Mouse (Mus musculus): ENCODE measurements at regions not wholly inside any gene's neighbourhood (a gene's known extent, or its start where the extent isn't known, plus 50 kb on each side); places are given as distances from the start of the nearest gene placed in this dataset.

DNA sequence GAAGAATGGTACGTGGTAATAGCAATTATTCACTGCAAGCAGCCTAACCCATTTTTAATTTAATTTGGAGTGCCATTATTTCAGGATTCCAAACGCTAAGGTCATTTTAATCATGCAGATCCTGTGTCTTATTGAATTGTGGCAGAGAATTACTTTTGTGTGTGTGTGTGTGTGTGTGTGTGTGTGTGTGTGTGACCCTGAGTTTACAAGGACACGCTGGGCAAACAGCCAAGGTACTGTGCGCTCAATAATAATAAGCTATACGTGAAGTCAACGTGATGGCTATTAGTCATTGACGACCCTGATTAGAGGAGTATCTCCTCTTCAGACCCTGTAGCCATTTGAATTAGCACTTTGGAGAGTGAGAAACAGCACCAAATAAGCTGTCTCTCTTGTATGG is 144.1 kb downstream of the Klf7 start:
- WGBS = 75% methylated on average over 7 of the region's 7 CpGs
- Histone ChIP-seq H3K9me3 (replicated peaks; ENCODE audit: control insufficient read depth, low read length) (no peaks in the 10 kb centered on the region), H3K27ac (ENCODE audit: low read length) (no peak overlapping the region), H3K4me2 (ENCODE audit: low read depth, low read length) (no peak overlapping the region), H3K4me3 (ENCODE audit: low read length) (no peak overlapping the region), H3K27me3 (ENCODE audit: control insufficient read depth, insufficient read depth, low read length) (no peaks in the 10 kb centered on the region), H3K9ac (ENCODE audit: low read length) (no peak overlapping the region), H3K4me1 (ENCODE audit: control insufficient read depth, insufficient read depth, low read length) (peaks cover 5% of the 10 kb centered on the region; the same call in 1 of the 2 replicates), H3K36me3 (ENCODE audit: control insufficient read depth, insufficient read depth) (no peaks in the 10 kb centered on the region)
- no peak for ATAC-seq (replicated peaks; ENCODE audit: extremely low read depth, insufficient read depth, low FRiP score)

DNA sequence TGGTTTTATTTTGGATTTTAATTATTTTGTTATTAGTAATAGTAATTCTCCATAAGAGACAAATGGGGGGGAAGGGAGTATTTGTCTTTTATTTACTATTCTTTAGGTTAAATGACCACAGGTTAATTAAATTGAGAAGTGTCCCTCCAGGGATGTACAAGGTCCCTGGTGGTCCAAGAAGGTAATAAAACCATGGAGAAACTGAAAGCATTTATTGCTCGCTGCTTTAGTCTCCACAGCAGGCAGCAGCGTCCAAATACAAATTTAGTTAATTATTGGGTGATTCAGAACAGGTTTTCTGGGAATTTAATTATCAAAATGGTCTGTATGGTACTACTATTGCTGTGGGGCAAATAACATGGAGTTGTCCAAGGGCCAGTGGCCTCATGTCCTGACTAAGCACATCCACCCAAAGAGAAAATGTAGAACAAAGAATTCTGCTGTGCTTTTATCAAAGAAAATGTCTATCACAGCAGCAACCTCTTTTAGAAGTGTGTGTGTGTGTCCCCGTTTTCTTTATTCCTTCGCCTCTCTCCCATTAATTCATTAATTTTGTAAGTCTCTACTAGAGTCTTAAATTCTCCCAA is 144.7 kb downstream of the Klf7 start:
- H3K36me3 ChIP-seq (ENCODE audit: control insufficient read depth, insufficient read depth) = no peaks in the 10 kb centered on the region
- H3K27me3 ChIP-seq (ENCODE audit: control insufficient read depth, insufficient read depth, low read length) = no peaks in the 10 kb centered on the region
- no peak overlapping the region for H3K4me2 ChIP-seq (ENCODE audit: low read depth, low read length)
- no peak overlapping the region for H3K4me3 ChIP-seq (ENCODE audit: low read length)
- H3K9me3 ChIP-seq (replicated peaks; ENCODE audit: control insufficient read depth, low read length) = no peaks in the 10 kb centered on the region
- no peak overlapping the region for H3K27ac ChIP-seq (ENCODE audit: low read length)
- H3K9ac ChIP-seq (ENCODE audit: low read length) = no peak overlapping the region
- 92% methylated on average over 4 of the region's 4 CpGs for WGBS
- no peak for ATAC-seq (replicated peaks; ENCODE audit: extremely low read depth, insufficient read depth, low FRiP score)
- H3K4me1 ChIP-seq (ENCODE audit: control insufficient read depth, insufficient read depth, low read length) = peaks cover 5% of the 10 kb centered on the region; the same call in 1 of the 2 replicates

DNA sequence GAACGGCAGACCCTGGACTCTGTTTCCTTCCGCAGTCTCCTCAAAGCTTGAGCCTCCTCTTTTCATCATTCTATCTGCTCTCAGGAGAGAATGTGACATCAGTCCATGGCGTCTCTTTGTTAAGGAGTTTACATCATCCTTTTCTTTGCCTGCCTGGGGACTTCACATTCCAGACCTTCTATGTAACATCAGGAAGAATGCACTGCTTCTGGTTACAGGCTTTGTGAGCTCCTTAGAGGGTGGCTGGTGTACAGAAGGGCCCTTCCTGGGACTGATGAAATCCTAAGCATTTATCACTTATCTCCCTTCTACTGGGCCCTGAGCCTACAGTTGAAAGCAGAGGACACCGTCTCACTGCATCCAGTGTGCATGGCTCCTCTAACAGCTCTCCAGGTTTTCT is 145.2 kb downstream of the Klf7 start:
- Histone ChIP-seq H3K36me3 (ENCODE audit: control insufficient read depth, insufficient read depth) (no peaks in the 10 kb centered on the region), H3K4me3 (ENCODE audit: low read length) (no peak overlapping the region), H3K9ac (ENCODE audit: low read length) (no peak overlapping the region), H3K4me2 (ENCODE audit: low read depth, low read length) (no peak overlapping the region), H3K9me3 (replicated peaks; ENCODE audit: control insufficient read depth, low read length) (no peaks in the 10 kb centered on the region), H3K4me1 (ENCODE audit: control insufficient read depth, insufficient read depth, low read length) (peaks cover 5% of the 10 kb centered on the region; the same call in 1 of the 2 replicates), H3K27me3 (ENCODE audit: control insufficient read depth, insufficient read depth, low read length) (no peaks in the 10 kb centered on the region), H3K27ac (ENCODE audit: low read length) (no peak overlapping the region)
- ATAC-seq (replicated peaks; ENCODE audit: extremely low read depth, insufficient read depth, low FRiP score) = no peak
- 30% methylated on average over 4 of the region's 4 CpGs for WGBS

DNA sequence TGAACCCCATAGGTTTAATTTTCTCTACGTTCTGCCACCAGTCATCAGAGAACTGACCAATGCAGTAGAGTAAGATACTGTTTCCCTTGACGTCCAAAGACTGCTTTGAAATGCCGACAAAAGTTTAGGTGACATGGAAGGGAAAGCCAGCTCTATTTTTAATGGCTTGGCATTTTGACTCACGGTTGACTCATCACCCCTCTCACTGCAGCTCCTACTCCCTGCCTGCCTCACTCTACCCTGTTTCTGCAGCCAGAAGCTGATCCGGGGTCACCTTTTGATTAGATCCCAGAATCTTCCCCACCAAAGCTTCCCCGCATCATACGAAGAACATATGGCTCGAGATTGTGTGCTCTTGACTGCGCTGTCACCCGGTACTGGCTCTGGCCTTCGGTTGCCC is 154.2 kb downstream of the Klf7 start:
- H3K36me3 ChIP-seq (ENCODE audit: control insufficient read depth, insufficient read depth) = no peaks in the 10 kb centered on the region
- 62% methylated on average over 11 of the region's 11 CpGs for WGBS

DNA sequence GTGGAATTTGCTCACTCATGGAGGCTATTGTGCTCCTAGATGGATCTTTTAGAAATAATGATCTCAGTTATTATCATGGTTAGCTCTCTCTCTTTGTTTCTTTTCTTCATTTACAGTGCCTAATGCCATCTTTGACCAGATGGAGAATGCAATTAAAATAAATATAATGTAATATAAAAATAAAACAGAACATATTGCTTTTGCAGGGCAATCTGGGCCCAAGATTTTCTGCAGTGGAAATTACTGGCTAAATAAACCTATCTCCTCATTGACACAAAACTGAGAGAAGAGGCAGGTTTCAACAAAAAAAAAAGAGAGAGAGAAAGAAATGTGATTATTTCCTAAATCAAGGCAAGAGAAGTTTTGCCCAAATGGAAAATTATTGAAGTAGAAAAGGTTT is 156.6 kb downstream of the Klf7 start:
- no peaks in the 10 kb centered on the region for H3K36me3 ChIP-seq (ENCODE audit: control insufficient read depth, insufficient read depth)
- no peaks in the 10 kb centered on the region for H3K9me3 ChIP-seq (replicated peaks; ENCODE audit: control insufficient read depth, low read length)
- H3K9ac ChIP-seq (ENCODE audit: low read length) = no peak overlapping the region
- H3K27ac ChIP-seq (ENCODE audit: low read length) = no peak overlapping the region
- no peaks in the 10 kb centered on the region for H3K27me3 ChIP-seq (ENCODE audit: control insufficient read depth, insufficient read depth, low read length)
- 0 out of 2 replicates have a peak, but pooled peaks cover 2% of the 10 kb centered on the region for H3K4me1 ChIP-seq (ENCODE audit: control insufficient read depth, insufficient read depth, low read length)
- H3K4me3 ChIP-seq (ENCODE audit: low read length) = no peak overlapping the region
- no peak overlapping the region for H3K4me2 ChIP-seq (ENCODE audit: low read depth, low read length)
- ATAC-seq (replicated peaks; ENCODE audit: extremely low read depth, insufficient read depth, low FRiP score) = no peak

More for the DNA sequence above, 154.2 kb downstream of the Klf7 start:
- 0 out of 2 replicates have a peak, but pooled peaks cover 2% of the 10 kb centered on the region for H3K4me1 ChIP-seq (ENCODE audit: control insufficient read depth, insufficient read depth, low read length)
- no peak overlapping the region for H3K4me2 ChIP-seq (ENCODE audit: low read depth, low read length)
- no peaks in the 10 kb centered on the region for H3K9me3 ChIP-seq (replicated peaks; ENCODE audit: control insufficient read depth, low read length)
- H3K4me3 ChIP-seq (ENCODE audit: low read length) = no peak overlapping the region
- H3K27ac ChIP-seq (ENCODE audit: low read length) = no peak overlapping the region
- no peak overlapping the region for H3K9ac ChIP-seq (ENCODE audit: low read length)
- no peaks in the 10 kb centered on the region for H3K27me3 ChIP-seq (ENCODE audit: control insufficient read depth, insufficient read depth, low read length)
- ATAC-seq (replicated peaks; ENCODE audit: extremely low read depth, insufficient read depth, low FRiP score) = no peak

DNA sequence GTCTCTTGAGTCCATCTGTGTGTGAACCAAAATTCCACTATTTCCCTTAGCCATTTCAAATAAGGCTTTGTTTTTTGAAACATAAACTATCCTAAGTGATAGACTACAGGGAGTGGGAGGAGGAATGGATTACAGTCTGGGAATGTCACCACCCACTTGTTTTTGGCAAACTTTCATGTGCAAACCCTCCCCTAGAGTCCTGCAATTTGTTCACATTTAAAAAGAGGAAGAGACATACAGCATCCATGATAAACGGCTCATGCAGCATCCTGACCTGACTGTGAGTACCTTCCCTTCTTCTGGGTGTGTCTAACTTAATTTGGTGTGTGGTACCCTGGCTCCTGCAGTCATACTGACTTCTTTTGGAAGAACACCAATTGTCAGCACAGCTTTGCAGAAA is 157.6 kb downstream of the Klf7 start:
- 44% methylated on average over 1 of the region's 1 CpGs for WGBS

DNA sequence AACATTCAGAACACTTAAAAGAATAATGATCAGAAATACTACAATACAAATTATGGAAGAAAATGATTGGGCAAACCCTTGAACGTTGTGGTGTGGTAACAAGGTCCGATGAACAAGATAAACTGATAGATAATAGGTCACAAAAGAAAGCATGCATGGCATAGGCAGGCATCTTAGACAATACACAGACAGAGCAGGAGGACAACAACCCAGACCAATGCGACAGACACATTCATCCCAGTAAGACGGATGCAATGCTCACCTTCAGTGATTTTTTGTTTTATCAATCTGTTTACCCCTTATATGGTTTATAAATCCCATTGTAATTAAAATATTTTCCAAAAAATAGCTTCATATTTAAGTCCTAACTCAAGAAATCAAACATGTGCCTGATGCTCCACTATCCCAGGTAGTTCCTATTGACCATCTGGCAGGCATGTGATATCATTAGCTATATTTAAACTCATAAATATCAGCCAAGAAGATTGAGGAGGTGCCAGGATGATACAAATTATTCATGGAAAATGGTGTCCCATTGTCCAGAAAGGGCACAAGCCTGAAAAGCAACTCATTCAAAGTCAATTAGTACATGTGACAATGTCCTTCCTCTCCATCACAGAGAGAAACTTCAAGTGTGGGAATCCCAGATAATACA is 166.3 kb downstream of the Klf7 start:
- no peaks in the 10 kb centered on the region for H3K36me3 ChIP-seq (ENCODE audit: control insufficient read depth, insufficient read depth)

More for the DNA sequence above, 157.6 kb downstream of the Klf7 start:
- H3K27me3 ChIP-seq (ENCODE audit: control insufficient read depth, insufficient read depth, low read length) = no peaks in the 10 kb centered on the region
- no peak overlapping the region for H3K9ac ChIP-seq (ENCODE audit: low read length)
- ATAC-seq (replicated peaks; ENCODE audit: extremely low read depth, insufficient read depth, low FRiP score) = no peak
- no peak overlapping the region for H3K4me3 ChIP-seq (ENCODE audit: low read length)
- H3K9me3 ChIP-seq (replicated peaks; ENCODE audit: control insufficient read depth, low read length) = no peaks in the 10 kb centered on the region
- H3K4me2 ChIP-seq (ENCODE audit: low read depth, low read length) = no peak overlapping the region
- no peak overlapping the region for H3K27ac ChIP-seq (ENCODE audit: low read length)
- H3K36me3 ChIP-seq (ENCODE audit: control insufficient read depth, insufficient read depth) = no peaks in the 10 kb centered on the region
- H3K4me1 ChIP-seq (ENCODE audit: control insufficient read depth, insufficient read depth, low read length) = 0 out of 2 replicates have a peak, but pooled peaks cover 2% of the 10 kb centered on the region

DNA sequence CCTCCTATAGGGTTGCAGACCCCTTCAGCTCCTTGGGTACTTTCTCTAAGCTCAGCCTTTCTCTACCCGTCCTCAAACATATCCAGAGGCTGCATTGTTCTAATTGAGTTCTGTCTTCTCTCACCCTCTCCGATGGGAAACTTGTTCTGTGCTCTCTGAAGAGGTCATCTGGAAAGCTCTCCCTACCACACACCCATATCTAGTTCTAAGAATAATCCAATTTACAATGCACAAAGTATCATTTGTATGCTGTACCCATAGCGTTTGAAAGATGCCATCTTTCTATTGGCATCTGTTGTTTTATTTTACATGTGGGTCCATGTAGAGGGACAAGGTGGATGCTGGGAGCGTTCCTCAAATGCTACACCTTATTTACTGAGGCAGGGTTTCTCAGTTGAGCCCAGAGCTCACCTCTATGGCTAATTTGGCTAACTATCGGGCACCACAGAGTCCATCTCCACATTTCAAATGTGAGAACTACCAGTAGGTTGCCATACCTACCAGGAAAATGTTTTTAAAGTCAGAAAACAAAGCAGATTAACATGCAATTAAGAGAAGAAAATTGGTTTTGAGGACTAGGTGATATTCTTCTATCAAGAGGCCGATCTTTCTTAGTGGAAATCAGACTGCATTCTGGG is 167.1 kb downstream of the Klf7 start:
- H3K9me3 ChIP-seq (replicated peaks; ENCODE audit: control insufficient read depth, low read length) = no peaks in the 10 kb centered on the region
- H3K4me1 ChIP-seq (ENCODE audit: control insufficient read depth, insufficient read depth, low read length) = no peaks in the 10 kb centered on the region; the same call in 1 of the 2 replicates
- no peak overlapping the region for H3K4me2 ChIP-seq (ENCODE audit: low read depth, low read length)
- H3K4me3 ChIP-seq (ENCODE audit: low read length) = no peak overlapping the region
- no peaks in the 10 kb centered on the region for H3K27me3 ChIP-seq (ENCODE audit: control insufficient read depth, insufficient read depth, low read length)
- no peak overlapping the region for H3K27ac ChIP-seq (ENCODE audit: low read length)
- WGBS = 81% methylated on average over 6 of the region's 6 CpGs
- no peaks in the 10 kb centered on the region for H3K36me3 ChIP-seq (ENCODE audit: control insufficient read depth, insufficient read depth)
- ATAC-seq (replicated peaks; ENCODE audit: extremely low read depth, insufficient read depth, low FRiP score) = no peak
- H3K9ac ChIP-seq (ENCODE audit: low read length) = no peak overlapping the region

More for the DNA sequence above, 166.3 kb downstream of the Klf7 start:
- Histone ChIP-seq H3K9ac (ENCODE audit: low read length) (no peak overlapping the region), H3K27ac (ENCODE audit: low read length) (no peak overlapping the region), H3K4me2 (ENCODE audit: low read depth, low read length) (no peak overlapping the region), H3K9me3 (replicated peaks; ENCODE audit: control insufficient read depth, low read length) (no peaks in the 10 kb centered on the region), H3K4me3 (ENCODE audit: low read length) (no peak overlapping the region), H3K27me3 (ENCODE audit: control insufficient read depth, insufficient read depth, low read length) (no peaks in the 10 kb centered on the region), H3K4me1 (ENCODE audit: control insufficient read depth, insufficient read depth, low read length) (no peaks in the 10 kb centered on the region; the same call in 1 of the 2 replicates)
- no peak for ATAC-seq (replicated peaks; ENCODE audit: extremely low read depth, insufficient read depth, low FRiP score)
- 86% methylated on average over 4 of the region's 4 CpGs for WGBS

DNA sequence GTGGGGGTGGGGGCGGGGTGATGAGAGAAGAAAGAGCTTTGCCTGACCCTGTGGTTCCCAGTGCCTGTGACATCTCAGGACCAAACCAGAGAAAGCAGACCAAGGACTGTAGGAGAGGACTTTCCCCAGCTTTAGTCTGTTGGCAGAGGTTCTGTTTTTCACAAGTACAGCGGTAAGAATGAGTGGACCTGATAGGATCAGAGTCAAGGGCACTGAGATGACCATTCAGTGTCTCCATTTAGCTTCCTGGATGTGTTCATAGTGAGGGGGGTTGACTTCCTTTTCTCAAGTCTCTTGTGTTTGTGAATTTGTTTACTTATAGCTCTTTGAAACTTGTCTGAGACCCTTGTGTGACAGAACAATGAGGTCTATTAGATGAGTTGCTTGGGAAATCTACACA is 167.9 kb downstream of the Klf7 start:
- 48% methylated on average over 2 of the region's 2 CpGs for WGBS
- no peaks in the 10 kb centered on the region for H3K9me3 ChIP-seq (replicated peaks; ENCODE audit: control insufficient read depth, low read length)
- no peak overlapping the region for H3K4me2 ChIP-seq (ENCODE audit: low read depth, low read length)
- no peaks in the 10 kb centered on the region for H3K36me3 ChIP-seq (ENCODE audit: control insufficient read depth, insufficient read depth)
- H3K4me3 ChIP-seq (ENCODE audit: low read length) = no peak overlapping the region
- no peaks in the 10 kb centered on the region; the same call in 1 of the 2 replicates for H3K4me1 ChIP-seq (ENCODE audit: control insufficient read depth, insufficient read depth, low read length)
- no peak overlapping the region for H3K9ac ChIP-seq (ENCODE audit: low read length)
- ATAC-seq (replicated peaks; ENCODE audit: extremely low read depth, insufficient read depth, low FRiP score) = no peak
- no peaks in the 10 kb centered on the region for H3K27me3 ChIP-seq (ENCODE audit: control insufficient read depth, insufficient read depth, low read length)
- H3K27ac ChIP-seq (ENCODE audit: low read length) = no peak overlapping the region
